Mouse (Mus musculus): ENCODE results near the gene Rb1.

Gene Rb1

DNA sequence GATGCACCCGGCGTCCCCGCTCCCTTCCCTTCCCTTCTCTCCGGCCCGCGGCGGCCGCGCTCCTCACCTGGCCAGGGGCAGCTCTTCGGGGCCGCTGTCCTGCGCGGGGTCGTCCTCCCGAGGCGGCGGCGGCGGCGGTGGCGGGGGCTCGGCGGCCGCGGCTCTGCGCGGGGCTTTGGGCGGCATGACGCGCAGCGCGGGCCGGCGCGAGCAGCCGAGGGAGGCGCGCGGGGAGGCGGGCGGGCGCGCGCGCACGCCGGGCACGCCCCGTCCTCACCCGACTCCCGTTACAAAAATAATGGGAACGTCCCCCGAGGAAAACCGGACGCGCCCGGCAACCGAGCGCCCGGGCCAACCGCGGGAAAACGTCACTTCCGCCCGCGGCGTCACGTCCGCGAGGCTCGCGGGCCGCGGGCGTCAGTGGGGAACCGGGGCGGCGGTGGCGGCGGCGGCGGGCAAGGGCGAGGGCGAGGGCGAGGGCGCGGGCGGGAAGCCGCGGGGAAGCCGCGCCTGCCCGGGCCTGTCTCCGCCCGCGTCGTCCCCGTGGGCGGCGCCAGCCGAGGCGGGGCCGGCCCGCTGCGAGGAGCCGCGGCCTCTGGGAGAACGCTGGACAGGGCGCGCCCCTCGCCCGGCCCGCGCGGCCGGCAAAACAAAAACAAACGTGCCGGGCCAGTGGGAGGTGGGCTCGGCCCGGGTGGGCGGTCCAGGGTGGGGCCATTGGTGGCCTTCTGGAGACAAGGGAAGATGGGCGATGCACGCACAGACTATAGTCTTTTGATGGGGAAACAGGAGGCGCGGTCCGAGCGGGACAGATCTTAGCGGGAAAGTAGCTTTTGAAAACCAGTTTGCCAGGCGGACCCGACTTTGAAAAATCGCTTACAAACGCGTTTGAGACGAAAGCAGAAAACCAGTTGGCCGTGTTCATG lies at the start of gene Rb1:
TSS of gene Rb1 (minus strand) at position 367 of the 926 bp plus-strand sequence.
- DNase-seq: peak; percentile 84 to 90

DNA sequence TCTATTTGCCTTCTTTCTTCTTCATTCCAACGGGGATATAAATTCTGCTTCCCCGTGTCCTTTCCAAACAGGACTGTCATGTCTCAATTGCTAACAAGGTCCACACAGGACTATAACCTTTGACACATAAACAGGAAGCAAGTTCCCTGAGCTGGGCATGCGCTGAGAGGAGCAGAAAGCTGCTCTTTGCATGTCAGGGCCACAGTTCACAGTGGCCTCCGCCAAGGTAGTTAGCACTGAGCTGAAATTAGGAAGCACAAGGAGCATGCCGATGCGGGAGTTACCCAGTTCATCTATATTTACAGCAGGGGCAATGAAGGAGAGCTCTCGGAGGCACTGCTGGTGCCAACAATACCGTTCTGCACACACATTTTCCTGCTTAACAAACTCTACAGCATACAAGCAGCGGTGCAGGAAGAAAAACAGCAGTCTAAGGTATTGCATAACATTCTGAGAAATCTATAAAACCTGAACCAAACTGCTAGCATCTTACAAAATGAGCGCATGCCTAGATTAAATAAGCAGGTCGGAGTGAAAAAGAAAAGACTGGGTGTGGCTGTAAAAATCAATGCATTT lies 48.8 kb upstream of the Rb1 start:
- peak; percentile 62 to 73 for DNase-seq

DNA sequence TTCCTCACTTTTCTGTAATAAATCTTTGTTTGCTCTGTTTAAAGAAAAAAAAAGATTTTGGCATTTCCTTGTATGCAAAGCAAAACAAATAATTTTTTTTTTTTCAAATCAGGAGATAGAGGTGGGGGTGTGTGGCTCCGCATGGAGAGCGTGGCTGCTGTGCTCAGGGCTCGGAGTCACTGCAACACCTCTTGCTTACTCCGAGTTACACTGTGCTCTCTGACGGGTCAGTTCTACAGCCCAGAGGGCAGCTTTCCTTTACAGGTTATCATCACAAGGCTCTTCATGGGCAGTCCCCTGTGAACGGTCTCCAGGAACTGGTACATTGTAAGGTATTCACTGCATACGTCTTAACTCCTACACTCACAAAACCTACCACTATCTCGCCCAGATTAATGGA lies 48.0 kb upstream of the Rb1 start:
- DNase-seq: no peak

DNA sequence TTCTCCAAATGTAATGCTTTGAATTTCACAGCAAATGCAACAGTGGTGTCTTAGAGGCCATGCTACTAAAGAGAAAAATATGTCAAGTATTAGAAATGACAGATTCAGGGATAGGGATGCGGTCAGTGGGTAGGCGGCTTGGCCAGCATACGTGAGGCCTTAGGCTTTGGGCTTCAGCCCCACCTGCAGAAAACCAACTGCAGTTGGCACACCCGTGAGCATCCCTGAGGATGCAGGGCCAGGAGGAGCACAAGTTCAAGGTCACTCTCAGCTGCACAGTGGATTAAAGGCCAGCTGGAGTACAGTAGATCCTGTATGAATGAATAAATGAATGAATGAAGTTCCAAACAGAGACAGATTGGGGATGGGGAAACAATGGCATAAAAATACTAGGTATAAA lies 47.4 kb upstream of the Rb1 start:
- no peak for DNase-seq

DNA sequence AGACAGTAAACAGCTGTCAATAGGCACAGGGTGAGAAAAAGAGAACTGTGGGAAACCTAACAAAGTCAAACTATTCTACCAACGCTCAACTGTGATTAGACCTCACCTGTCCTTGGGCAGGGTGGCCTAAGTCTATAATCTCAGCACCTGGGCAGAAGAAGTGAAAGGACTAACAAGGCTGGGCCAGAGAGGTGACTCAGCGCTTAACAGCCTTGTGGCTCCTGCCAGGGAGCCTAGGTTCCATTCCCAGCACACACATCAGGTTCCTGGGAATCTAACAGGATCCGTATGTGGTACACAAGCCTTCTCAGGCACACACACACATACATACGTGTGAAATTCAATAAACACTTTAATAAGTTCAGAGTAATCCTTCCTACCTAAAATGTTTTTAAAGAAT lies 46.0 kb upstream of the Rb1 start:
- DNase-seq: no peak

DNA sequence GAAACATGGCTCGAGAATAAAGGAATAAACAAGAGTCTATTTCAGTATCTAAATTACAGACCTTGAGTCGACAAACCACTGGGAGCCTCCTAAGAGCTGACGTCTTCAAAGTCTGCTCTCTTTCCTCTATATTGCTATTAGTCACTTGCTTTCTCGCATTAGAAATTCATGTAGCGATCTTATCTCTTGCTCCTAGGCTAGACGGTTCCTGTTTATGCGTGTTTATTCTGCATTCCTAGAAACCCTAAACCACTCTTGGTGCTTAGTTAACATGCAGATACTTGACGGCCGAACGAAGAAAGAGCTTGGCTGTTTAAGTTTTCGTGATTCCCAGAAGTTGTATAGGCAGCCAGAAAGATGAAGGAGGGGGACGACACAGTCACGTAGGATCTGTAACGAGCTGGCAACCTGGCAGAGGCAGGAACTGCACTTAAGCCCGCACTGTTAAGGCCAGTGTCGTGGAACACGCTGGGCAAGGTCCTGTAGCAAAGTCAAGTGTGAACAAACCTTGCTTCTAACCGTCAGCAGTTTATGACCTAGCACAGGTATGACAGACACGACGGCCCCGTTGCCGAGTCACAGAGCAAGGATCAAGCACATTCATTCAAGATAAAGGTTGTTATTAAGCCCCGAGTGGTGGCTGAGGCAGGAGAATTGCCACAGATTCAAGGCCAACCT lies 45.2 kb upstream of the Rb1 start:
- DNase-seq: peak in 1 of 2 experiments; percentile 25

GRCm38 (mm10) chr14:73370078-73370670 lies 44.6 kb upstream of the Rb1 start:
- no peak for DNase-seq

DNA sequence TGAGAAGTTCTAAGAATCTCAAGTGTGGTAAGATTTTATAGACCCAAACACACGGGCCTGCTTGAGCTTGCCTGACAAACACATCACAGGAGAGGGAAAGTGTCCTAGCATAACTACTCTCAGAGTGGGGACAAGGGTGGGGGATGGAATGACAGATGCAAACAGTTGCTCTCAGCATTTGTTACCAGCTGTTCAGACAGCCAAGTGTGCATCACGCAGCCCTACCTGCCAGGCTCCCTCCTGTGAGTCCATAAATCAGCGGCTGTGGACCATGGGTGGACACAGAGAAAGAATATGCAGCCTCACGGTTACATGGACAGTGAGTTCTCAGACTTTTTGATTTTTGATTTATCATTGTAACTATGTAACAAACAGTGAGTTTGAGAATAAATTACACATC lies 44.0 kb upstream of the Rb1 start:
- no peak for DNase-seq

- DNase-seq: no peak
These were observed 43.3 kb upstream of the Rb1 start for GRCm38 (mm10) chr14:73368966-73369365.

GRCm38 (mm10) chr14:73368221-73368620 lies 42.6 kb upstream of the Rb1 start:
- DNase-seq: no peak

DNA sequence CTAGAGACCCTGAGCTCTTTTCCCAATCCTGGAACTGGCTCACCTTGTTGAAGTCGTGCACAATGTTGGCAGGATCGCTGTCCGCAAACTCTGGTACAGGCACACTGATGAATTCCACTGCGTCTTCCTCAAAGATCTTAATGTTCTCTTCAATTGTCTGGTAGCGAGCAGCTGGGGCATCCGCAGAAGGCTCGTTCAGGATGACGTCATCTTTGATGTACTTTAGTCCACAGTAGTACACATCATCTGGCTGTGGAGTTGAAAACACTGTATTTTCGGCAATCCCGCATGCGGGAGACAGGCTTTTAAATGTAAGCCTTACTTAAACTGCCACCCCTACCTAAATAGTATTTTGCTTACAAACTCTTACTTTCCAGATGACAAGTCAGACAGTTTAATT lies 40.7 kb upstream of the Rb1 start:
- no peak for DNase-seq

DNA sequence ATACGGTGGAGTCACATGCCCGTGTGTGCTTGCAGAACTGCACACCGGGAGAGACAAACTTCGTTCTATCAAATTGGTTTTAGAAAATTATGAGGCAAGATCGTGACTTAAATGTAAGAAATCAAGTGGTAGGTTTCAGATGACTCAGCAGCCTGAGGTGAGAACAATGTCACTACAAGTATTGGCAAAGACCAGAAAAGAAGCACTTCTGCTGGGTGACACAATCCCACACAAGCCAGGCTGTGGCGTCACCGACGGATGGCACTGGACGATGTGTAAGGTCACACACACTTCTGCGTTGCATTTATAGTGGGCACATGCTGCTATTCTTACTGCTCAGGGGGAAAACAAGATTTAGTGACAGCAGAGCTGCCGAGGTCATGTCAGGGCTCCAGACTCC lies 38.2 kb upstream of the Rb1 start:
- no peak for DNase-seq

DNA sequence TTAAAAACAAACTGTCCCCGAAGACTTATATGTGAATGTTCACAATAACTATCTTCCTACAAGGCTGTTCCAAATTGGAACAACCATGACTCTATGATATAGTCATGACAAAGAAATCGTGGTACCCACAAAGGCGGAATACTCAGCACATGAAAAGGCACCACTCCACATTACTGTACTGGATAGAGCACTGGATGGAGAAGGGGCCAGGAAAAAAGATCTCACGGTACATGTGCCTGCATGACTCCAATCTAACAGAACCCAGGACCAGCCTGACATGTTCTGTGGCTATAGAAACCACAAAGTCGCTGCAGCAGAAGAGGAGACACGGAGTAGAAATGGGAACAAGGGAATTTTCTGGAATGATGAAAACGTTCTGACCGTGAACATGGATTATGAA lies 29.1 kb upstream of the Rb1 start:
- no peak for DNase-seq

DNA sequence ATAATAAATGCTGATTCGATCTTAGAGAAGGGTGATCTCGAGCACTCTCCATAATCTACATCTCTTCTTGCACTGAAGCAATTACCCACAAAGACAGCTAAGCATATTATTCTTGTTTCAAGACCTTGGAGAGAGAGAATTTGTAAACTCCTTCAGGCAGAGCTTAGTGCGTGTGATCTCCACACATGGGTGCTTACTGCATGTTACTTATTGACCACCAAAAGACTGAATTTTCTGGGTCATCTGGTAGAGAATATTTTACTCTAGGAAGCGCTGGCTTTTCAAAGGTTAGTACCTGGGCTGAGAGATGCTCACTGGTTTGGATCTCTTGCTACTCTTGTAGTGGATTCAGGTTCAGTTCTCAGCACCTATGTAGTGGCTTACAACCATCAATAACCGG lies 25.5 kb upstream of the Rb1 start:
- DNase-seq: no peak

DNA sequence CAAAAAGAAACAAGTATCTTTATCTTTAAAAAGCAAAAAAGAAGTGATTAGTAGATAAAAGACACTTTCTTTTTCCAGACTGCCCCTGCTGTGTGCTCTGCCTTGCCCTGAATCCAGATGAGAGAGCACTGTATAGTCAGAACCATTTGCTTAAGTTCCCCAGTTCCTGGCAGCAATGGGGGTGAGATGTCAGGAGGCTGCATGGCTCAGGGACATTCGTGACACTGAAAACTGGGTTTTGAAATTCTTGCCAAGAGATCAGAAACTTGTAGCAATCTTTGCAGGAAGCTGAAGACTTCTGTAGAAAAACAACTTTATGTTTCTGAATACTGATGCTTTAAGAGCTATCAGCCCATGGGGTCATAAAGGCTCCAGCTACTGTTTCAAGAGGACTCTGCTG lies 24.4 kb upstream of the Rb1 start:
- DNase-seq: no peak

- DNase-seq: peak; percentile 19 to 32
These were observed 23.5 kb upstream of the Rb1 start for GRCm38 (mm10) chr14:73349061-73349670.

GRCm38 (mm10) chr14:73347302-73347701 lies 21.7 kb upstream of the Rb1 start:
- peak in 1 of 2 experiments; percentile 21 for DNase-seq

- DNase-seq: no peak
These were observed 20.0 kb upstream of the Rb1 start for GRCm38 (mm10) chr14:73345614-73346013.

- DNase-seq: no peak
These were observed 14.6 kb upstream of the Rb1 start for GRCm38 (mm10) chr14:73340051-73340755.

- DNase-seq: no peak
These were observed 14.0 kb upstream of the Rb1 start for GRCm38 (mm10) chr14:73339615-73340014.

DNA sequence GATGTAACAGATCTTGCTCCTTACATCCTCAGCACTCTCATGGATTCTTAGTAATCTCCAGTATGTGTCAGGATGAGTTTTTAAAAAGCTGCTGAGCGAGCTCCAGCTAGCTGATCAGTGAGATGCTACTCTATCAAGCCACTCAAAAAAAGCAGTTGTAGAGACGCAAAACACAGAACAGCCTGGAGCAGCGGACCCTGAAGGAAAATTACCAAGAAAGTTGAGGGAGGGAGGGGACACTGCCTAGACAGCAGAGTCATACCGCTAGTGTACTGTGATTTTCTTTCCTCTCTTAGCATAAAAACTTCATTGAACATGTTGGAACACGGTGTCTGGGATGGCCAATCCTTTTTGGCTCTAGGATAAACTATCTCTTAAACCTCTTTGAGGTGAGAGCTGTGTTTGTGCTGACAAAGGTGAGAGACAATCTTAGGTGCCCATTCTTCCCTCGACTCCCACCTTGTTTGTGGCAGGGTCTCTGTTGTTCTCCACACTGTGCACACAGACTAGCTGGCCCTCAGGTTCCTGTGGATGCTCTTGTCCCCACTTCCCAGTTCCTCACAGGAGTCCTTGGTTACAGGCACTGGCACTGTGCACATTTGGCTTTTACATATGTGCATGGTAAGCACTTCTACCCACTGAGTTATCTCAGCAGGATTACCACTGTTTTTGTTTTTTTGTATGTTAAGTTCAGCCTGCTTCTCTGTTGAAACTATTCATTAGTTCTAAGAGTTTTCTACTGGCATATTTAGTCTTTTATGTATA lies 10.9 kb upstream of the Rb1 start:
- DNase-seq: no peak
